Mouse (Mus musculus) C2C12 (cell line): ENCODE measurements around the gene Mroh7. TPM values are rescaled to one million over a fixed set of nuclear protein-coding genes. Genes with fewer than 3 reads are reported as not detected.
"Not testable (repeated sequence)": the region's sequence is repeated elsewhere in the genome, so short reads cannot be mapped to it uniquely, and the experiment has no call there.

Experiments
- H3K27me3 ChIP-seq: one replicate; pipeline ENCODE4 v1.6.1; 2011; ENCODE audit not compliant: control insufficient read depth, insufficient read depth, insufficient read length
- H3K36me3 ChIP-seq: one replicate; pipeline ENCODE4 v1.6.1; 2011; ENCODE audit not compliant: control insufficient read depth, insufficient read depth
- H3K4me3 ChIP-seq: one replicate; pipeline ENCODE4 v1.5.1; 2011; ENCODE audit warnings: mild to moderate bottlenecking, control low read depth; ENCODE audit not compliant: poor library complexity, insufficient read depth, severe bottlenecking
- H3K79me2 ChIP-seq: one replicate; pipeline ENCODE4 v1.6.1; 2011; ENCODE audit not compliant: control insufficient read depth, insufficient read depth
- H3K79me3 ChIP-seq: one replicate; pipeline ENCODE4 v1.6.1; 2011; ENCODE audit warnings: low read depth, control low read depth
- H3ac ChIP-seq: one replicate; pipeline ENCODE3; 2011; ENCODE audit warnings: low read depth; ENCODE audit not compliant: control insufficient read depth, insufficient read length
- CEBPB ChIP-seq: IDR thresholded peaks from one replicate; pipeline ENCODE4 v1.6.1; 2011; ENCODE audit warnings: low read depth, mild to moderate bottlenecking, control low read depth, moderate library complexity
- CTCF ChIP-seq: IDR thresholded peaks from one replicate; pipeline ENCODE4 v1.5.1; 2011; ENCODE audit not compliant: control insufficient read depth, insufficient read depth, insufficient read length
- FOSL1 ChIP-seq: IDR thresholded peaks from one replicate; pipeline ENCODE4 v1.8.0; 2011; ENCODE audit warnings: mild to moderate bottlenecking, low read length; ENCODE audit not compliant: poor library complexity, insufficient read depth, severe bottlenecking
- MAX ChIP-seq: IDR thresholded peaks from one replicate; pipeline ENCODE4 v1.6.1; 2011; ENCODE audit warnings: mild to moderate bottlenecking, control low read depth
- MYOD1 ChIP-seq: IDR thresholded peaks from one replicate; pipeline ENCODE4 v1.6.1; 2011; ENCODE audit warnings: low read depth; ENCODE audit not compliant: control insufficient read depth, insufficient read length
- MYOG ChIP-seq: IDR thresholded peaks from one replicate; pipeline ENCODE4 v1.6.1; 2011; ENCODE audit not compliant: control insufficient read depth, insufficient read length; ENCODE audit errors: extremely low read depth
- USF1 ChIP-seq: IDR thresholded peaks from one replicate; pipeline ENCODE4 v1.6.1; 2011; ENCODE audit warnings: low read depth, mild to moderate bottlenecking, control low read depth, moderate library complexity
- polyA plus RNA-seq: library from polyadenylated mRNA; unstranded; fragments of >200 nt; fragmentation: generic; extraction: Trizol; gene quantifications from one replicate; pipeline ENCODE4 v1.2.1, GENCODE M21; 2012; ENCODE audit warnings: missing spikeins

The Mroh7 gene
- polyA plus RNA-seq, 1 experiment: not detected

GRCm38 (mm10) chr4:106737904-106738303, 7.2 kb upstream of the Mroh7 start:
- Histone ChIP-seq H3K79me2 (no peaks in the 10 kb centered on the region), H3ac (no peak overlapping the region), H3K4me3 (no peak overlapping the region), H3K36me3 (no peaks in the 10 kb centered on the region), H3K27me3 (no peaks in the 10 kb centered on the region), H3K79me3 (no peaks in the 10 kb centered on the region)
- TF ChIP-seq MYOG: no peak
- TF ChIP-seq CEBPB: no peak
- no peak for TF ChIP-seq FOSL1
- TF ChIP-seq MAX: no peak
- TF ChIP-seq USF1: no peak
- no peak for TF ChIP-seq MYOD1
- TF ChIP-seq CTCF: no peak

- not testable (repeated sequence) for H3K4me3 ChIP-seq, H3K36me3 ChIP-seq, H3ac ChIP-seq, H3K27me3 ChIP-seq, H3K79me2 ChIP-seq, H3K79me3 ChIP-seq
Measured at GRCm38 (mm10) chr4:106736884-106737283, 6.2 kb upstream of the Mroh7 start.

GRCm38 (mm10) chr4:106733636-106734035, 2.9 kb upstream of the Mroh7 start, which contains the start of gene Fam151a:
Gene Fam151a, plus strand, starts transcription at chr4:106733889.
- TF ChIP-seq USF1: no peak
- TF ChIP-seq FOSL1: no peak
- TF ChIP-seq CTCF: no peak
- no peak for TF ChIP-seq MYOD1
- no peak for TF ChIP-seq MYOG
- no peak for TF ChIP-seq MAX
- no peak for TF ChIP-seq CEBPB
- Histone ChIP-seq H3K79me3 (no peaks in the 10 kb centered on the region), H3ac (no peak within 1 kb of the TSS), H3K79me2 (no peaks in the 10 kb centered on the region), H3K4me3 (no peak within 1 kb of the TSS), H3K27me3 (peaks cover 6% of the 10 kb centered on the region), H3K36me3 (no peaks in the 10 kb centered on the region)

- no peak overlapping the region for H3ac ChIP-seq
- no peaks in the 10 kb centered on the region for H3K79me3 ChIP-seq
- H3K4me3 ChIP-seq: no peak overlapping the region
- no peaks in the 10 kb centered on the region for H3K79me2 ChIP-seq
- no peak for TF ChIP-seq CEBPB
- TF ChIP-seq CTCF: no peak
- TF ChIP-seq USF1: no peak
- TF ChIP-seq MYOG: no peak
- no peak for TF ChIP-seq MYOD1
- no peak for TF ChIP-seq FOSL1
- no peak for TF ChIP-seq MAX
- peaks cover 40% of the 10 kb centered on the region for H3K27me3 ChIP-seq
- H3K36me3 ChIP-seq: no peaks in the 10 kb centered on the region
Measured at GRCm38 (mm10) chr4:106720631-106721030, 10.1 kb downstream of the Mroh7 start.

GRCm38 (mm10) chr4:106713622-106714021, 17.1 kb downstream of the Mroh7 start:
- Histone ChIP-seq H3K79me3 (no peaks in the 10 kb centered on the region), H3K4me3 (no peak overlapping the region), H3K36me3 (no peaks in the 10 kb centered on the region), H3ac (no peak overlapping the region), H3K79me2 (no peaks in the 10 kb centered on the region), H3K27me3 (peaks cover 40% of the 10 kb centered on the region)
- TF ChIP-seq CEBPB (no peak), FOSL1 (no peak), MYOG (no peak), MYOD1 (no peak), MAX (no peak), USF1 (no peak), CTCF (no peak)

- TF ChIP-seq USF1: no peak
- TF ChIP-seq CTCF: peak; percentile 92
- H3K79me2 ChIP-seq: no peaks in the 10 kb centered on the region
- no peak overlapping the region for H3K4me3 ChIP-seq
- H3ac ChIP-seq: no peak overlapping the region
- H3K79me3 ChIP-seq: no peaks in the 10 kb centered on the region
- H3K27me3 ChIP-seq: peaks cover 46% of the 10 kb centered on the region
- no peaks in the 10 kb centered on the region for H3K36me3 ChIP-seq
Measured at GRCm38 (mm10) chr4:106708408-106708807, 22.3 kb downstream of the Mroh7 start.
